Mouse (Mus musculus) myocyte (in vitro differentiated cells): ENCODE results near the gene Cd84.

Experiments
- MAX ChIP-seq: IDR thresholded peaks from one replicate; pipeline ENCODE4 v1.6.1; 2011; ENCODE audit warnings: low read depth, mild to moderate bottlenecking, control low read depth
- MYOG ChIP-seq, 3 experiments: IDR thresholded peaks; one replicate each; pipeline ENCODE4 v1.6.1; 2011; ENCODE audit warnings: control low read depth in 2 of 3, low read depth in 2 of 3, mild to moderate bottlenecking in 2 of 3; ENCODE audit not compliant: insufficient read length in 2 of 3, control insufficient read depth in 1 of 3, insufficient read depth in 1 of 3
- POLR2A ChIP-seq: IDR thresholded peaks from one replicate; pipeline ENCODE4 v1.6.1; 2011; ENCODE audit warnings: low read depth, mild to moderate bottlenecking, control low read depth, moderate library complexity; ENCODE audit not compliant: insufficient read length
- POLR2AphosphoS2 ChIP-seq: IDR thresholded peaks from one replicate; pipeline ENCODE4 v1.6.1; 2011; ENCODE audit warnings: low read depth, control low read depth; ENCODE audit not compliant: insufficient read length
- TCF12 ChIP-seq: IDR thresholded peaks from one replicate; pipeline ENCODE4 v1.6.1; 2011; ENCODE audit warnings: mild to moderate bottlenecking, control low read depth; ENCODE audit not compliant: poor library complexity, insufficient read depth, severe bottlenecking
- USF1 ChIP-seq: IDR thresholded peaks from one replicate; pipeline ENCODE4 v1.6.1; 2011; ENCODE audit warnings: low read depth, mild to moderate bottlenecking, control low read depth, moderate library complexity

- TF ChIP-seq POLR2A (no peak), MAX (no peak), TCF12 (no peak), MYOG (IDR thresholded peaks at IDR 0.05; ENCODE audit: control insufficient read depth in 1 of 3, insufficient read depth in 1 of 3, insufficient read length in 2 of 3, low read depth in 2 of 3) (no peak), USF1 (no peak), POLR2AphosphoS2 (no peak)
These were observed 85.4 kb downstream of the Cd84 start for GRCm38 (mm10) chr1:171924900-171925299.
